Mouse (Mus musculus): ENCODE data around the gene Prdx1. TPM values are rescaled to one million over a fixed set of nuclear protein-coding genes. Genes with fewer than 3 reads are reported as not detected.

The Prdx1 gene
- polyA plus RNA-seq, 1 experiment from 2014 or later = 1,415 TPM

Other genes with a start within 250 kb of the Prdx1 start
- gene Mast2, start 221.4 kb upstream of the Prdx1 start, polyA plus RNA-seq (2016; fragmentation: Nextera tagmentation; extraction: Ambion mirVana) = 16.1 and 17.5 TPM in 2 replicates
- gene Ipp, start 178.0 kb upstream of the Prdx1 start, polyA plus RNA-seq (2016; fragmentation: Nextera tagmentation; extraction: Ambion mirVana) = 16.9 and 19.1 TPM in 2 replicates
- 25.6 and 27.7 TPM in 2 replicates for gene Tmem69, start 129.6 kb upstream of the Prdx1 start, polyA plus RNA-seq (2016; fragmentation: Nextera tagmentation; extraction: Ambion mirVana)
- 33.8 and 35.3 TPM in 2 replicates for gene Gpbp1l1, start 127.9 kb upstream of the Prdx1 start, polyA plus RNA-seq (2016; fragmentation: Nextera tagmentation; extraction: Ambion mirVana)
- gene Ccdc17, start 88.9 kb upstream of the Prdx1 start, polyA plus RNA-seq (2016; fragmentation: Nextera tagmentation; extraction: Ambion mirVana) = 1.6 and 1.7 TPM in 2 replicates
- gene Nasp, start 57.6 kb upstream of the Prdx1 start, polyA plus RNA-seq (2016; fragmentation: Nextera tagmentation; extraction: Ambion mirVana) = 333 and 342 TPM in 2 replicates
- gene Akr1a1, start 33.9 kb upstream of the Prdx1 start, polyA plus RNA-seq (2016; fragmentation: Nextera tagmentation; extraction: Ambion mirVana) = 644 and 663 TPM in 2 replicates
- gene Mmachc, start 22.9 kb downstream of the Prdx1 start, polyA plus RNA-seq (2016; fragmentation: Nextera tagmentation; extraction: Ambion mirVana) = 39.8 and 40.8 TPM in 2 replicates
- 38.3 and 38.5 TPM in 2 replicates for gene Ccdc163, start 23.0 kb downstream of the Prdx1 start, polyA plus RNA-seq (2016; fragmentation: Nextera tagmentation; extraction: Ambion mirVana)
- 8.8 and 9.7 TPM in 2 replicates for gene Tesk2, start 35.4 kb downstream of the Prdx1 start, polyA plus RNA-seq (2016; fragmentation: Nextera tagmentation; extraction: Ambion mirVana)
- 39.7 and 41.7 TPM in 2 replicates for gene Toe1, start 122.1 kb downstream of the Prdx1 start, polyA plus RNA-seq (2016; fragmentation: Nextera tagmentation; extraction: Ambion mirVana)
- 27.4 and 32.6 TPM in 2 replicates for gene Mutyh, start 122.2 kb downstream of the Prdx1 start, polyA plus RNA-seq (2016; fragmentation: Nextera tagmentation; extraction: Ambion mirVana)
- 2.3 TPM in 2 replicates for gene Hpdl, start 136.2 kb downstream of the Prdx1 start, polyA plus RNA-seq (2016; fragmentation: Nextera tagmentation; extraction: Ambion mirVana)
- 2.7 and 3.0 TPM in 2 replicates for gene Zswim5, start 191.8 kb downstream of the Prdx1 start, polyA plus RNA-seq (2016; fragmentation: Nextera tagmentation; extraction: Ambion mirVana)